Mouse (Mus musculus) lung, embryonic 14.5 days (tissue): ENCODE results near the gene Lrrc28. TPM values are rescaled to one million over a fixed set of nuclear protein-coding genes. Genes with fewer than 3 reads are reported as not detected.

Experiments
- ATAC-seq: fragments of 200-750 bp; cut with Nextera tagmentation; 2 replicates; pipeline ENCODE4 v1.8.0; 2017; ENCODE audit warnings: mild to moderate bottlenecking, moderate TSS enrichment, moderate library complexity; ENCODE audit not compliant: insufficient read depth
- DNase-seq: peaks from one replicate; pipeline ENCODE4 v3.0.0-alpha.2; 2015
- H3K27ac ChIP-seq: fragments of 300-500 bp; sonication (generic); 2 replicates; pipeline ENCODE4 v1.5.1; 2014; ENCODE audit warnings: low read depth, mild to moderate bottlenecking, moderate library complexity
- H3K27me3 ChIP-seq: fragments of 300-500 bp; sonication (generic); 2 replicates; pipeline ENCODE4 v1.6.1; 2014; ENCODE audit warnings: low read length, control low read depth; ENCODE audit not compliant: insufficient read depth
- H3K36me3 ChIP-seq: fragments of 300-500 bp; sonication (generic); 2 replicates; pipeline ENCODE4 v1.6.1; 2014; ENCODE audit warnings: control low read depth; ENCODE audit not compliant: insufficient read depth
- H3K4me1 ChIP-seq: fragments of 300-500 bp; sonication (generic); 2 replicates; pipeline ENCODE4 v1.6.1; 2014; ENCODE audit warnings: antibody characterized with exemption, control low read depth; ENCODE audit not compliant: insufficient read depth
- H3K4me2 ChIP-seq: fragments of 300-500 bp; sonication (generic); 2 replicates; pipeline ENCODE4 v1.6.1; 2014; ENCODE audit warnings: mild to moderate bottlenecking
- H3K4me3 ChIP-seq: fragments of 300-500 bp; sonication (generic); 2 replicates; pipeline ENCODE4 v1.5.1; 2014; ENCODE audit warnings: low read depth, low read length
- H3K9ac ChIP-seq: fragments of 300-500 bp; sonication (generic); 2 replicates; pipeline ENCODE4 v1.6.1; 2014
- H3K9me3 ChIP-seq: fragments of 300-500 bp; sonication (generic); 2 replicates; pipeline ENCODE4 v1.6.1; 2016; ENCODE audit warnings: low read depth, low read length, control low read depth
- CTCF ChIP-seq: IDR thresholded peaks from 2 replicates; pipeline ENCODE4 v1.5.1; 2016; ENCODE audit warnings: antibody characterized with exemption, low read depth
- WGBS: fragments of 180-500 bp; shearing (Covaris S2); extraction: QIAGEN DNeasy Blood & Tissue Kit; methylation state at CpG from one replicate; pipeline ENCODE4 v1.1.7; 2014; 5-methylcytosine and 5-hydroxymethylcytosine counted together
- polyA plus RNA-seq: library from polyadenylated mRNA; unstranded; fragments of >200 nt; fragmentation: Nextera tagmentation; extraction: Ambion mirVana; gene quantifications from 2 replicates; pipeline ENCODE4 v1.2.1, GENCODE M21; 2014

Lrrc28 gene
- polyA plus RNA-seq, 1 experiment from 2014 or later = 16.6 TPM

- no peak for ATAC-seq
- no peak for TF ChIP-seq CTCF
Measured at GRCm38 (mm10) chr7:67536588-67537372, 108.3 kb downstream of the Lrrc28 start.

GRCm38 (mm10) chr7:67535941-67536340 lies 109.1 kb downstream of the Lrrc28 start:
- no peaks in the 10 kb centered on the region; the same call in 1 of the 2 replicates for H3K4me1 ChIP-seq
- DNase-seq (no peak), ATAC-seq (no peak)
- no peaks in the 10 kb centered on the region for H3K36me3 ChIP-seq
- H3K4me3 ChIP-seq = no peak overlapping the region
- no peak overlapping the region for H3K4me2 ChIP-seq
- WGBS = 78% methylated on average over 4 of the region's 4 CpGs
- H3K27ac ChIP-seq = no peak overlapping the region
- no peak overlapping the region for H3K9ac ChIP-seq
- no peaks in the 10 kb centered on the region for H3K9me3 ChIP-seq
- TF ChIP-seq CTCF = no peak
- H3K27me3 ChIP-seq = no peaks in the 10 kb centered on the region

More at GRCm38 (mm10) chr7:67536588-67537372, 108.3 kb downstream of the Lrrc28 start:
- Histone ChIP-seq H3K9me3 (no peaks in the 10 kb centered on the region), H3K4me2 (no peak overlapping the region), H3K4me3 (no peak overlapping the region), H3K27ac (no peak overlapping the region), H3K36me3 (no peaks in the 10 kb centered on the region), H3K9ac (no peak overlapping the region), H3K27me3 (no peaks in the 10 kb centered on the region), H3K4me1 (no peaks in the 10 kb centered on the region)
- DNase-seq = no peak
- WGBS = 90% methylated on average over 11 of the region's 11 CpGs

GRCm38 (mm10) chr7:67530981-67531380 lies 114.1 kb downstream of the Lrrc28 start:
- ATAC-seq = no peak
- no peaks in the 10 kb centered on the region for H3K36me3 ChIP-seq
- no peak overlapping the region for H3K9ac ChIP-seq
- no peak overlapping the region for H3K27ac ChIP-seq
- H3K27me3 ChIP-seq = no peaks in the 10 kb centered on the region
- no peak overlapping the region for H3K4me3 ChIP-seq
- H3K4me1 ChIP-seq = peaks cover 6% of the 10 kb centered on the region
- WGBS = 26% methylated on average over 2 of the region's 2 CpGs
- no peak for TF ChIP-seq CTCF
- H3K9me3 ChIP-seq = no peaks in the 10 kb centered on the region
- peak; percentile 37 for DNase-seq
- H3K4me2 ChIP-seq = no peak overlapping the region

GRCm38 (mm10) chr7:67529381-67529780 lies 115.7 kb downstream of the Lrrc28 start:
- no peak overlapping the region for H3K4me2 ChIP-seq
- no peaks in the 10 kb centered on the region for H3K27me3 ChIP-seq
- no peak overlapping the region for H3K4me3 ChIP-seq
- TF ChIP-seq CTCF = no peak
- peaks cover 6% of the 10 kb centered on the region for H3K4me1 ChIP-seq
- no peak overlapping the region for H3K9ac ChIP-seq
- H3K36me3 ChIP-seq = no peaks in the 10 kb centered on the region
- no peak overlapping the region for H3K27ac ChIP-seq
- no peaks in the 10 kb centered on the region for H3K9me3 ChIP-seq
- ATAC-seq (no peak), DNase-seq (no peak)
- WGBS = 68% methylated on average over 6 of the region's 6 CpGs

GRCm38 (mm10) chr7:67528821-67529221 lies 116.2 kb downstream of the Lrrc28 start:
- no peak overlapping the region for H3K4me3 ChIP-seq
- H3K4me2 ChIP-seq = no peak overlapping the region
- ATAC-seq (no peak), DNase-seq (no peak)
- H3K9me3 ChIP-seq = no peaks in the 10 kb centered on the region
- WGBS = 86% methylated on average over 18 of the region's 18 CpGs
- H3K27me3 ChIP-seq = no peaks in the 10 kb centered on the region
- H3K9ac ChIP-seq = no peak overlapping the region
- TF ChIP-seq CTCF = no peak
- H3K4me1 ChIP-seq = peaks cover 6% of the 10 kb centered on the region
- no peak overlapping the region for H3K27ac ChIP-seq
- H3K36me3 ChIP-seq = no peaks in the 10 kb centered on the region

- peak; percentile 87 for DNase-seq
- H3K36me3 ChIP-seq = no peaks in the 10 kb centered on the region
- H3K4me3 ChIP-seq = no peak overlapping the region
- WGBS = 50% methylated on average over 10 of the region's 10 CpGs
- ATAC-seq = peak; percentile 63; the same call in 1 of the 2 replicates
- no peak overlapping the region for H3K4me2 ChIP-seq
- no peaks in the 10 kb centered on the region for H3K9me3 ChIP-seq
- no peaks in the 10 kb centered on the region for H3K27me3 ChIP-seq
- H3K4me1 ChIP-seq = peaks cover 6% of the 10 kb centered on the region
- no peak overlapping the region for H3K9ac ChIP-seq
- TF ChIP-seq CTCF = no peak
- peak overlapping the region; percentile 6; the same call in 1 of the 2 replicates for H3K27ac ChIP-seq
Measured at GRCm38 (mm10) chr7:67528063-67528811, 116.8 kb downstream of the Lrrc28 start.
